Mouse (Mus musculus): ENCODE measurements at regions not wholly inside any gene's neighbourhood (a gene's known extent, or its start where the extent isn't known, plus 50 kb on each side); places are given as distances from the start of the nearest gene placed in this dataset.

DNA sequence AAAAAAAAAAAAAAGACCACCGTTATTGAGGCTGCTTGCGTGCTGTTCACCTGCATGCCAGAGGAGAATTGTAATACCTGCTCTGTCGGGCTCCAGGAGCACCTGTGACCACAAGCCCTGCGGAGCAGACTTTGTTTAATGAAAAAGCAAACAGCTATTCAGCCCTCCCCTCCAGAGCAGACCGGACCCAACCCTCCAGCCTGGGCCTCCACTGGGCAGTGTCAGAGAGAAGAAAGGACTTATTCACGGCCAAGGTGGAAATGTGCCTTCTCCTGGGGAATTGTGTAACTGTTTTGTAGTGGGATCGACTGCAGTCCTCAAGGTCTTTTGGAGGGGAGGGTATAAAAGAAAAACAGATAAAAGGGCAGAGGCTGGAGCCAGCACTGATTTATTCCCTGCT is 130.8 kb downstream of the Mycn start:
- Histone ChIP-seq H3K27me3 (ENCODE audit: control insufficient read depth, insufficient read depth, low read length) (no peaks in the 10 kb centered on the region), H3K4me3 (ENCODE audit: low read depth, low read length) (no peak overlapping the region), H3K36me3 (replicated peaks; ENCODE audit: control insufficient read depth, insufficient read depth, low read depth, low read length) (no peaks in the 10 kb centered on the region), H3K9ac (replicated peaks; ENCODE audit: low read length) (peak overlapping the region; percentile 50; the same call in 1 of the 2 replicates), H3K27ac (replicated peaks; ENCODE audit: low read depth, low read length) (peak overlapping the region; percentile 48), H3K4me2 (ENCODE audit: low read depth, low read length) (peak overlapping the region; percentile 41), H3K4me1 (ENCODE audit: control insufficient read depth, insufficient read depth, low read length) (peaks cover 14% of the 10 kb centered on the region), H3K9me3 (replicated peaks; ENCODE audit: control insufficient read depth, low read length) (no peaks in the 10 kb centered on the region)
- no peak for ATAC-seq (replicated peaks; ENCODE audit: insufficient number of reproducible peaks, low FRiP score, low TSS enrichment, low read depth)
- 4% methylated on average over 7 of the region's 7 CpGs for WGBS
- DNase-seq (ENCODE audit: low spot score) = no peak

- Histone ChIP-seq H3K9ac (replicated peaks; ENCODE audit: low read length) (peak overlapping the region; percentile 50), H3K27me3 (ENCODE audit: control insufficient read depth, insufficient read depth, low read length) (no peaks in the 10 kb centered on the region), H3K4me1 (ENCODE audit: control insufficient read depth, insufficient read depth, low read length) (peaks cover 14% of the 10 kb centered on the region), H3K4me3 (ENCODE audit: low read depth, low read length) (no peak overlapping the region), H3K36me3 (replicated peaks; ENCODE audit: control insufficient read depth, insufficient read depth, low read depth, low read length) (no peaks in the 10 kb centered on the region), H3K9me3 (replicated peaks; ENCODE audit: control insufficient read depth, low read length) (no peaks in the 10 kb centered on the region), H3K4me2 (ENCODE audit: low read depth, low read length) (peak overlapping the region; percentile 41), H3K27ac (replicated peaks; ENCODE audit: low read depth, low read length) (peak overlapping the region; percentile 68)
- peak; percentile 62 for DNase-seq (ENCODE audit: low spot score)
- WGBS = 3% methylated on average over 16 of the region's 16 CpGs
- no peak for ATAC-seq (replicated peaks; ENCODE audit: insufficient number of reproducible peaks, low FRiP score, low TSS enrichment, low read depth)
These were observed 131.4 kb downstream of the Mycn start for GRCm38 (mm10) chr12:12810159-12810885.

DNA sequence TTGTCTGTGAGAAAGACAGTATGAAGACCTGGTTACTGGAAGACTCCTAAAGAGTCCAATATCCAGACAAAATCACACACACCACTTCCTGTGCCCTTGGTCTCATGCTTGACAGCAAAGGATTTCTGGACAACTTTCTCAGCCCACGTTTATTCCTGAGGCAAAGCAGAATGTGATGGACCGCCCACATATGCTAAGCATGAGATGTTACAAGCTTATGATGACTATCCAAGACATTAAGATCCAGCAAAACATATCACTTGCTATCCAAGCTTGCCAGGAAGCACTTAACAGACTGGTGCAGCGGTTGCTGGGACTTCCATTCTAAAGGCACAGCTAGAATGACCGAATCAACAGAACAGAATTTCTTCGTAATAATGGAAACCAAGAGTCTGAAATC is 133.6 kb downstream of the Mycn start:
- H3K9ac ChIP-seq (replicated peaks; ENCODE audit: low read length) = no peak overlapping the region
- no peak for ATAC-seq (replicated peaks; ENCODE audit: insufficient number of reproducible peaks, low FRiP score, low TSS enrichment, low read depth)
- H3K27ac ChIP-seq (replicated peaks; ENCODE audit: low read depth, low read length) = no peak overlapping the region
- no peaks in the 10 kb centered on the region for H3K9me3 ChIP-seq (replicated peaks; ENCODE audit: control insufficient read depth, low read length)
- 95% methylated on average over 5 of the region's 5 CpGs for WGBS
- peaks cover 14% of the 10 kb centered on the region for H3K4me1 ChIP-seq (ENCODE audit: control insufficient read depth, insufficient read depth, low read length)
- H3K27me3 ChIP-seq (ENCODE audit: control insufficient read depth, insufficient read depth, low read length) = no peaks in the 10 kb centered on the region
- no peak for DNase-seq (ENCODE audit: low spot score)
- H3K4me3 ChIP-seq (ENCODE audit: low read depth, low read length) = no peak overlapping the region
- H3K4me2 ChIP-seq (ENCODE audit: low read depth, low read length) = no peak overlapping the region
- H3K36me3 ChIP-seq (replicated peaks; ENCODE audit: control insufficient read depth, insufficient read depth, low read depth, low read length) = no peaks in the 10 kb centered on the region

DNA sequence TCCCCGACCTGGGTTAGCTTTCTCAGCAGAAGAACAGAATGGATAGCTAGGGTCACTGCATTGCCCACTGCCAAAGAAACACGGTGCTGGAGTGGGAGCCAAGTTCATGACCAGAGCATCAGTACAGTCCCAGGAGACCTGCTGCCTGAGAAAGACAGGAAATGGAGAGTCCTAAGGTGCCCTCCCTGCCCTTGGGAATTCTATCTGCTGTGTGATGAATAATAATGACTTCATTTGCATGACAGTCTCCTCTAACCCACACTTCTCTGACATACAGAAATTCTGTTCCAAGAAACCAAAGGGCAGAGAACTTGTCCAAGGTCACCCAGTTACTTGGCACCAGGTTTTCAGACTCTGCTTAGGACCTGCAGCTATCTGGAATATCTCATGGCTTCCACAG is 138.1 kb downstream of the Mycn start:
- Histone ChIP-seq H3K9ac (replicated peaks; ENCODE audit: low read length) (no peak overlapping the region), H3K27me3 (ENCODE audit: control insufficient read depth, insufficient read depth, low read length) (no peaks in the 10 kb centered on the region), H3K27ac (replicated peaks; ENCODE audit: low read depth, low read length) (no peak overlapping the region), H3K4me1 (ENCODE audit: control insufficient read depth, insufficient read depth, low read length) (no peaks in the 10 kb centered on the region), H3K9me3 (replicated peaks; ENCODE audit: control insufficient read depth, low read length) (no peaks in the 10 kb centered on the region), H3K4me3 (ENCODE audit: low read depth, low read length) (no peak overlapping the region), H3K4me2 (ENCODE audit: low read depth, low read length) (no peak overlapping the region), H3K36me3 (replicated peaks; ENCODE audit: control insufficient read depth, insufficient read depth, low read depth, low read length) (no peaks in the 10 kb centered on the region)
- 51% methylated on average over 2 of the region's 2 CpGs for WGBS
- no peak for DNase-seq (ENCODE audit: low spot score)
- ATAC-seq (replicated peaks; ENCODE audit: insufficient number of reproducible peaks, low FRiP score, low TSS enrichment, low read depth) = no peak

DNA sequence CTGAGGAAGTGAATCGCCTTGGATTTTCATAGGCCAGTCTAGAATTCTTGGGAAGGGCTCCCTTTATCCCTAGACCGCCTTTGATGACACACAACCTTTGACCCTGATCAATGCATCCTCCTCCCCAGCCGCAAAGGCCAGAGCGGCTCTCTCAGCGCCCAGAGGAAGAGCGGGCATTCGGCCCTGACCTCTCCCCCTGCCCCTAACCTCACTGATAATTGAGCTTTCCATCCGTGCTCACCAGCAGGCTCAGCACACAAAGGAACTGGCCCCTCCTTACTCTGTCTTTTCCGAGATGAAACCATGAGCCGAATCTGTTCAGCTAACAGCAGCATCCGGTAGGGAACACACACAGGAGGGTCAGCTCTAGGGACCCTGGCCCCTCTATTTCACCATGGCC is 139.3 kb downstream of the Mycn start:
- WGBS = 5% methylated on average over 11 of the region's 11 CpGs
- H3K4me1 ChIP-seq (ENCODE audit: control insufficient read depth, insufficient read depth, low read length) = no peaks in the 10 kb centered on the region
- ATAC-seq (replicated peaks; ENCODE audit: insufficient number of reproducible peaks, low FRiP score, low TSS enrichment, low read depth) (peak; percentile 79), DNase-seq (ENCODE audit: low spot score) (peak; percentile 30)
- no peaks in the 10 kb centered on the region for H3K27me3 ChIP-seq (ENCODE audit: control insufficient read depth, insufficient read depth, low read length)
- H3K36me3 ChIP-seq (replicated peaks; ENCODE audit: control insufficient read depth, insufficient read depth, low read depth, low read length) = no peaks in the 10 kb centered on the region
- H3K4me3 ChIP-seq (ENCODE audit: low read depth, low read length) = no peak overlapping the region
- H3K9me3 ChIP-seq (replicated peaks; ENCODE audit: control insufficient read depth, low read length) = no peaks in the 10 kb centered on the region
- no peak overlapping the region for H3K4me2 ChIP-seq (ENCODE audit: low read depth, low read length)
- no peak overlapping the region for H3K27ac ChIP-seq (replicated peaks; ENCODE audit: low read depth, low read length)
- H3K9ac ChIP-seq (replicated peaks; ENCODE audit: low read length) = no peak overlapping the region; the same call in 1 of the 2 replicates

- DNase-seq (ENCODE audit: low spot score) (no peak), ATAC-seq (replicated peaks; ENCODE audit: insufficient number of reproducible peaks, low FRiP score, low TSS enrichment, low read depth) (no peak)
- Histone ChIP-seq H3K4me1 (ENCODE audit: control insufficient read depth, insufficient read depth, low read length) (no peaks in the 10 kb centered on the region), H3K9me3 (replicated peaks; ENCODE audit: control insufficient read depth, low read length) (no peaks in the 10 kb centered on the region), H3K27me3 (ENCODE audit: control insufficient read depth, insufficient read depth, low read length) (no peaks in the 10 kb centered on the region), H3K4me2 (ENCODE audit: low read depth, low read length) (no peak overlapping the region), H3K9ac (replicated peaks; ENCODE audit: low read length) (no peak overlapping the region), H3K27ac (replicated peaks; ENCODE audit: low read depth, low read length) (no peak overlapping the region), H3K36me3 (replicated peaks; ENCODE audit: control insufficient read depth, insufficient read depth, low read depth, low read length) (no peaks in the 10 kb centered on the region), H3K4me3 (ENCODE audit: low read depth, low read length) (no peak overlapping the region)
- 49% methylated on average over 11 of the region's 11 CpGs for WGBS
These were observed 140.0 kb downstream of the Mycn start for GRCm38 (mm10) chr12:12801700-12802099.

- Histone ChIP-seq H3K4me3 (ENCODE audit: low read depth, low read length) (no peak overlapping the region), H3K27me3 (ENCODE audit: control insufficient read depth, insufficient read depth, low read length) (no peaks in the 10 kb centered on the region), H3K9ac (replicated peaks; ENCODE audit: low read length) (no peak overlapping the region), H3K9me3 (replicated peaks; ENCODE audit: control insufficient read depth, low read length) (no peaks in the 10 kb centered on the region), H3K4me1 (ENCODE audit: control insufficient read depth, insufficient read depth, low read length) (no peaks in the 10 kb centered on the region), H3K4me2 (ENCODE audit: low read depth, low read length) (no peak overlapping the region), H3K36me3 (replicated peaks; ENCODE audit: control insufficient read depth, insufficient read depth, low read depth, low read length) (no peaks in the 10 kb centered on the region), H3K27ac (replicated peaks; ENCODE audit: low read depth, low read length) (no peak overlapping the region)
- DNase-seq (ENCODE audit: low spot score) (no peak), ATAC-seq (replicated peaks; ENCODE audit: insufficient number of reproducible peaks, low FRiP score, low TSS enrichment, low read depth) (no peak)
- 91% methylated on average over 6 of the region's 6 CpGs for WGBS
These were observed 141.6 kb downstream of the Mycn start for GRCm38 (mm10) chr12:12800120-12800519.

DNA sequence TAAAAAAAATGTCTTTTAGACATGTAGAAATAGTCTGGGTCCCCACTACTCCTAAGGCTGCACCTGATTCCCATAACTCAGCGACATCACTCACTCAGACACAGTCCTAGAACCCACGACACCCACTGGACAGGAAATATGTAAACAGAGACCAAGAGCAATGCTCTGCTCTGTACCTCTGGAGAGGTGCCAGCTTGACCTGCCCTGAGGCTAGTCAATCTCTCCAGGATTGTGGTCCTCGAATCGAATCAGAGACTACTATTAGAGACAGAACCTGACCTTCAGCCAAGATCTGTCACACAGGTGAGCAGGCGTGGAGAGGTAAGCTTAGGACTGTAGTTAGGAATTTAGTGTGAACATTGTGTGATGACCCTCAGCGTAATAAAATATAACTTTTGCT is 152.7 kb downstream of the Mycn start:
- whole genome bisulfite sequencing = 79% methylated on average over 6 of the region's 6 CpGs
- no peaks in the 10 kb centered on the region for H3K36me3 ChIP-seq (replicated peaks; ENCODE audit: control insufficient read depth, insufficient read depth, low read depth, low read length)
- no peaks in the 10 kb centered on the region for H3K27me3 ChIP-seq (ENCODE audit: control insufficient read depth, insufficient read depth, low read length)
- H3K27ac ChIP-seq (replicated peaks; ENCODE audit: low read depth, low read length) = no peak overlapping the region
- DNase-seq (ENCODE audit: low spot score) = no peak
- no peak overlapping the region for H3K9ac ChIP-seq (replicated peaks; ENCODE audit: low read length)
- ATAC-seq (replicated peaks; ENCODE audit: insufficient number of reproducible peaks, low FRiP score, low TSS enrichment, low read depth) = no peak
- no peak overlapping the region for H3K4me2 ChIP-seq (ENCODE audit: low read depth, low read length)
- H3K4me3 ChIP-seq (ENCODE audit: low read depth, low read length) = no peak overlapping the region
- H3K4me1 ChIP-seq (ENCODE audit: control insufficient read depth, insufficient read depth, low read length) = peaks cover 11% of the 10 kb centered on the region
- H3K9me3 ChIP-seq (replicated peaks; ENCODE audit: control insufficient read depth, low read length) = no peaks in the 10 kb centered on the region
